Mouse (Mus musculus): ENCODE results near the gene Abca17. TPM values are rescaled to one million over a fixed set of nuclear protein-coding genes. Genes with fewer than 3 reads are reported as not detected.

Abca17 gene
- polyA plus RNA-seq, 1 experiment: 0.86 TPM

GRCm38 (mm10) chr17:24225851-24226250 lies 125.0 kb downstream of the Abca17 start:
- no peak for TF ChIP-seq POLR2A (IDR thresholded peaks at IDR 0.05; ENCODE audit: extremely low read depth, insufficient read depth, low read length)
- TF ChIP-seq CTCF (IDR thresholded peaks at IDR 0.05; ENCODE audit: extremely low read depth, insufficient read depth, low read length): no peak
- Histone ChIP-seq H3K4me1 (ENCODE audit: control insufficient read depth, insufficient read depth, low read length) (0 out of 2 replicates have a peak, but pooled peaks cover 1% of the 10 kb centered on the region), H3K4me3 (ENCODE audit: insufficient read depth, low read length) (no peak overlapping the region), H3K27ac (ENCODE audit: insufficient read depth, low read length) (no peak overlapping the region)

- H3K27ac ChIP-seq (ENCODE audit: insufficient read depth, low read length): no peak overlapping the region
- no peak overlapping the region for H3K4me3 ChIP-seq (ENCODE audit: insufficient read depth, low read length)
- TF ChIP-seq POLR2A (IDR thresholded peaks at IDR 0.05; ENCODE audit: extremely low read depth, insufficient read depth, low read length): no peak
- no peak for TF ChIP-seq CTCF (IDR thresholded peaks at IDR 0.05; ENCODE audit: extremely low read depth, insufficient read depth, low read length)
- peaks cover 1% of the 10 kb centered on the region; the same call in 1 of the 2 replicates for H3K4me1 ChIP-seq (ENCODE audit: control insufficient read depth, insufficient read depth, low read length)
Observed at GRCm38 (mm10) chr17:24224741-24225140, 126.1 kb downstream of the Abca17 start.

GRCm38 (mm10) chr17:24223513-24223912 lies 127.4 kb downstream of the Abca17 start:
- Histone ChIP-seq H3K27ac (ENCODE audit: insufficient read depth, low read length) (no peak overlapping the region), H3K4me1 (ENCODE audit: control insufficient read depth, insufficient read depth, low read length) (peaks cover 4% of the 10 kb centered on the region; the same call in 1 of the 2 replicates)
- TF ChIP-seq POLR2A (IDR thresholded peaks at IDR 0.05; ENCODE audit: extremely low read depth, insufficient read depth, low read length): no peak
- no peak for TF ChIP-seq CTCF (IDR thresholded peaks at IDR 0.05; ENCODE audit: extremely low read depth, insufficient read depth, low read length)

GRCm38 (mm10) chr17:24222653-24223052 lies 128.2 kb downstream of the Abca17 start:
- TF ChIP-seq POLR2A (IDR thresholded peaks at IDR 0.05; ENCODE audit: extremely low read depth, insufficient read depth, low read length): no peak
- TF ChIP-seq CTCF (IDR thresholded peaks at IDR 0.05; ENCODE audit: extremely low read depth, insufficient read depth, low read length): no peak
- no peak overlapping the region for H3K27ac ChIP-seq (ENCODE audit: insufficient read depth, low read length)

More at GRCm38 (mm10) chr17:24223513-24223912, 127.4 kb downstream of the Abca17 start:
- H3K4me3 ChIP-seq (ENCODE audit: insufficient read depth, low read length): no peak overlapping the region

GRCm38 (mm10) chr17:24220435-24221411 lies 130.1 kb downstream of the Abca17 start, which contains the start of gene Tedc2:
Gene Tedc2, minus strand, starts transcription at chr17:24220851.
- peaks cover 4% of the 10 kb centered on the region; the same call in 1 of the 2 replicates for H3K4me1 ChIP-seq (ENCODE audit: control insufficient read depth, insufficient read depth, low read length)
- peak within 1 kb of the TSS; percentile 57 for H3K4me3 ChIP-seq (ENCODE audit: insufficient read depth, low read length)
- H3K27ac ChIP-seq (ENCODE audit: insufficient read depth, low read length): peak within 1 kb of the TSS; percentile 6; the same call in 1 of the 2 replicates
- peak; percentile 83 for TF ChIP-seq POLR2A (IDR thresholded peaks at IDR 0.05; ENCODE audit: extremely low read depth, insufficient read depth, low read length)
- no peak for TF ChIP-seq CTCF (IDR thresholded peaks at IDR 0.05; ENCODE audit: extremely low read depth, insufficient read depth, low read length)

More at GRCm38 (mm10) chr17:24222653-24223052, 128.2 kb downstream of the Abca17 start:
- Histone ChIP-seq H3K4me1 (ENCODE audit: control insufficient read depth, insufficient read depth, low read length) (peaks cover 4% of the 10 kb centered on the region; the same call in 1 of the 2 replicates), H3K4me3 (ENCODE audit: insufficient read depth, low read length) (no peak overlapping the region)

- Histone ChIP-seq H3K4me3 (ENCODE audit: insufficient read depth, low read length) (no peak overlapping the region), H3K4me1 (ENCODE audit: control insufficient read depth, insufficient read depth, low read length) (peaks cover 4% of the 10 kb centered on the region; the same call in 1 of the 2 replicates), H3K27ac (ENCODE audit: insufficient read depth, low read length) (no peak overlapping the region)
- TF ChIP-seq CTCF (IDR thresholded peaks at IDR 0.05; ENCODE audit: extremely low read depth, insufficient read depth, low read length) (no peak), POLR2A (IDR thresholded peaks at IDR 0.05; ENCODE audit: extremely low read depth, insufficient read depth, low read length) (no peak)
Observed at GRCm38 (mm10) chr17:24216836-24217235, 134.0 kb downstream of the Abca17 start.

Other genes with a start within 250 kb of the Abca17 start
- 42.5 and 44.8 TPM in 2 replicates for gene Pdpk1, start 200.1 kb downstream of the Abca17 start, polyA plus RNA-seq (2012; rRNA removed)
- gene Amdhd2, start 187.3 kb downstream of the Abca17 start, polyA plus RNA-seq (2012; rRNA removed): 33.6 and 36.5 TPM in 2 replicates
- 2,699 and 2,818 TPM in 2 replicates for gene Atp6v0c, start 181.4 kb downstream of the Abca17 start, polyA plus RNA-seq (2012; rRNA removed)
- gene Tbc1d24, start 145.5 kb downstream of the Abca17 start, polyA plus RNA-seq (2012; rRNA removed): 62.7 and 72.7 TPM in 2 replicates
- gene Ntn3, start 141.5 kb downstream of the Abca17 start, polyA plus RNA-seq (2012; rRNA removed): 5.5 and 6.8 TPM in 2 replicates
- 17.0 and 19.0 TPM in 2 replicates for gene Tedc2, start 130.2 kb downstream of the Abca17 start, polyA plus RNA-seq (2012; rRNA removed)
- 4.4 and 4.8 TPM in 2 replicates for gene Ccnf, start 99.6 kb downstream of the Abca17 start, polyA plus RNA-seq (2012; rRNA removed)
- gene Abca3, start 882 bp upstream of the Abca17 start, polyA plus RNA-seq (2012; rRNA removed): 52.2 and 52.7 TPM in 2 replicates
- 264 and 280 TPM in 2 replicates for gene Rnps1, start 63.5 kb upstream of the Abca17 start, polyA plus RNA-seq (2012; rRNA removed)
- gene Eci1, start 75.6 kb upstream of the Abca17 start, polyA plus RNA-seq (2012; rRNA removed): 55.4 and 55.9 TPM in 2 replicates
- gene Dnase1l2, start 92.0 kb upstream of the Abca17 start, polyA plus RNA-seq (2012; rRNA removed): 19.0 and 20.7 TPM in 2 replicates
- gene E4f1, start 119.2 kb upstream of the Abca17 start, polyA plus RNA-seq (2012; rRNA removed): 77.3 and 79.2 TPM in 2 replicates
- 97.1 and 99.3 TPM in 2 replicates for gene Pgp, start 119.3 kb upstream of the Abca17 start, polyA plus RNA-seq (2012; rRNA removed)
- gene Bricd5, start 122.8 kb upstream of the Abca17 start, polyA plus RNA-seq (2012; rRNA removed): 1.1 and 1.4 TPM in 2 replicates
- gene Mlst8, start 128.0 kb upstream of the Abca17 start, polyA plus RNA-seq (2012; rRNA removed): 37.0 and 39.1 TPM in 2 replicates
- gene Caskin1, start 137.5 kb upstream of the Abca17 start, polyA plus RNA-seq (2012; rRNA removed): 106 and 109 TPM in 2 replicates
- gene Traf7, start 176.9 kb upstream of the Abca17 start, polyA plus RNA-seq (2012; rRNA removed): 176 and 187 TPM in 2 replicates
- 97.3 and 102 TPM in 2 replicates for gene Rab26, start 183.1 kb upstream of the Abca17 start, polyA plus RNA-seq (2012; rRNA removed)
- 82.0 and 91.8 TPM in 2 replicates for gene Pkd1, start 198.8 kb upstream of the Abca17 start, polyA plus RNA-seq (2012; rRNA removed)